Mouse (Mus musculus) cerebellum, adult 2 months (tissue): ENCODE measurements around the gene Hpdl.

ENCODE experiments used
- CTCF ChIP-seq: fragments of 200-500 bp; IDR thresholded peaks from 2 replicates; pipeline ENCODE4 v1.5.1; 2011; ENCODE audit warnings: low read depth, mild to moderate bottlenecking, control low read depth, low read length, moderate library complexity, borderline replicate concordance; ENCODE audit not compliant: insufficient read depth
- POLR2A ChIP-seq: fragments of 200-500 bp; IDR thresholded peaks from 2 replicates; pipeline ENCODE4 v1.6.1; 2011; ENCODE audit warnings: low read length, control low read depth, borderline replicate concordance; ENCODE audit not compliant: insufficient read depth

- TF ChIP-seq CTCF (no peak), POLR2A (no peak)
Observed at GRCm38 (mm10) chr4:116787985-116788760, 33.3 kb downstream of the Hpdl start.
